27 mouse cellular contexts compared by ENCODE assay signal in the genomic region with DNA sequence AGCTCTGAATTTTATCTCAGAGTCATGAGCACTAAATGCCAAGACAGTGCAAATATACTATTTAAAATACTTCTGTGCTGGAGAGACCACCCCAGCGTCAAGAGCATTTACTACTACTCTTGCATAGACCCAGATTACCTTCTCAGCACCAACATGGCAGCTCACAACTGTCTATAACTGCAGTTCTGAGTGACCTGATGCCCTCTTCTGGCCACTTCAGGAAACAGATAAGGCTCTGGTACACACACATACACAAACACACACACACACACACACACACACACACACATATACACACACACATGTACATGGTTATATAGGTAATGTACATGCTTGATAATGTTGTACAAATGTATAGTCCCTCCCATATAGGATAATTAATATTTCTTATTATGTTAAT.
A peak's percentile ranks its signal among the peaks of the same experiment; 100 is the strongest.
DNase-seq lines count a peak whose midpoint lies in the region; ATAC-seq and TF ChIP-seq lines count a peak whose summit lies in the region.
"Had no signal": no experiment of that assay in that cellular context is flagged by ENCODE, and none has a peak within 500 bp of the region (broad histone marks: within the 10 kb centered on the region; RNA-seq: fewer than 3 reads in every experiment).

No protein-coding gene starts in this region.

- H3K9ac ChIP-seq in midbrain, embryonic 11.5 days (ENCODE audit: low read length), result no peak overlapping the region
- no peak overlapping the region for H3K9ac ChIP-seq in midbrain, embryonic 15.5 days
- H3K9ac ChIP-seq: embryonic facial prominence, embryonic 12.5 days; embryonic facial prominence, embryonic 15.5 days; forebrain, postnatal 0 days; heart, embryonic 12.5 days; heart, embryonic 15.5 days; hindbrain, embryonic 13.5 days had no signal

- ATAC-seq in midbrain, embryonic 11.5 days (ENCODE audit: low FRiP score), result peak; percentile 34
- ATAC-seq in midbrain, embryonic 15.5 days (replicated peaks), result no peak
- ATAC-seq: forebrain, embryonic 14.5 days; forebrain, postnatal 0 days; hindbrain, embryonic 16.5 days had no signal

- 83% methylated on average over 1 of the region's 1 CpGs for WGBS in midbrain, embryonic 11.5 days
- WGBS in midbrain, embryonic 15.5 days, result 92% methylated on average over 1 of the region's 1 CpGs

- H3K27me3 ChIP-seq in midbrain, embryonic 11.5 days (ENCODE audit: control insufficient read depth, insufficient read depth, low read length), result no peaks in the 10 kb centered on the region
- no peaks in the 10 kb centered on the region for H3K27me3 ChIP-seq in midbrain, embryonic 15.5 days (replicated peaks)
- no peaks in the 10 kb centered on the region for H3K27me3 ChIP-seq in myocyte (ENCODE audit: control insufficient read depth, insufficient read depth, insufficient read length)
- H3K27me3 ChIP-seq: embryonic facial prominence, embryonic 12.5 days; embryonic facial prominence, embryonic 15.5 days; heart, embryonic 12.5 days; heart, embryonic 15.5 days; hindbrain, embryonic 13.5 days had no signal

- no peak for TF ChIP-seq POLR2A in myocyte (IDR thresholded peaks at IDR 0.05; ENCODE audit: insufficient read length, low read depth)

- no peak overlapping the region for H3ac ChIP-seq in myocyte (ENCODE audit: control insufficient read depth, insufficient read length)

- H3K27ac ChIP-seq in midbrain, embryonic 11.5 days (ENCODE audit: low read depth, low read length), result no peak overlapping the region
- no peak overlapping the region for H3K27ac ChIP-seq in midbrain, embryonic 15.5 days
- H3K27ac ChIP-seq: embryonic facial prominence, embryonic 12.5 days; embryonic facial prominence, embryonic 15.5 days; heart, embryonic 15.5 days; hindbrain, embryonic 10.5 days; hindbrain, embryonic 13.5 days had no signal

- H3K79me2 ChIP-seq in myocyte (ENCODE audit: control insufficient read depth, insufficient read depth), result peaks cover 19% of the 10 kb centered on the region

- H3K4me3 ChIP-seq in midbrain, embryonic 11.5 days (ENCODE audit: low read depth, low read length), result no peak overlapping the region
- no peak overlapping the region for H3K4me3 ChIP-seq in midbrain, embryonic 15.5 days
- H3K4me3 ChIP-seq in myocyte, result peak overlapping the region; percentile 34
- H3K4me3 ChIP-seq: embryonic facial prominence, embryonic 12.5 days; embryonic facial prominence, embryonic 15.5 days; heart, embryonic 12.5 days; heart, embryonic 15.5 days; hindbrain, embryonic 10.5 days; hindbrain, embryonic 13.5 days had no signal

- no peak overlapping the region for H3K4me2 ChIP-seq in midbrain, embryonic 11.5 days
- no peak overlapping the region for H3K4me2 ChIP-seq in midbrain, embryonic 15.5 days
- H3K4me2 ChIP-seq in myocyte (ENCODE audit: low read depth), result peak overlapping the region; percentile 91
- H3K4me2 ChIP-seq: embryonic facial prominence, embryonic 12.5 days; heart, embryonic 12.5 days; heart, embryonic 15.5 days; hindbrain, embryonic 13.5 days had no signal

- DNase-seq in midbrain, embryonic 11.5 days (ENCODE audit: low spot score, missing footprints), result no peak
- DNase-seq in 3134 (ENCODE audit: extremely low read depth, insufficient read length, low spot score) (peak; percentile 23), ES-CJ7 (ENCODE audit: low read depth, low spot score) (peak; percentile 9)
- no peak for DNase-seq in gastrocnemius, adult 8-10 months (ENCODE audit: low spot score in 2 of 2)
- no peak for DNase-seq in cerebellum, postnatal 14 days
- DNase-seq: adrenal gland, adult 8-10 months; adrenal gland, postnatal 36 days; cerebellum, adult 18-20 months; cerebellum, adult 9-10 months; cerebellum, postnatal 25 days; forebrain, postnatal 0 days; gastrocnemius, adult 2 months; gastrocnemius, postnatal 25 days; heart, adult 18-20 months; heart, postnatal 10 days; heart, postnatal 36 days had no signal

- no peaks in the 10 kb centered on the region for H3K36me3 ChIP-seq in midbrain, embryonic 11.5 days (ENCODE audit: control insufficient read depth, insufficient read depth, low read length)
- H3K36me3 ChIP-seq in midbrain, embryonic 15.5 days (replicated peaks), result no peaks in the 10 kb centered on the region
- no peaks in the 10 kb centered on the region for H3K36me3 ChIP-seq in myocyte (ENCODE audit: control insufficient read depth, insufficient read depth)
- H3K36me3 ChIP-seq: embryonic facial prominence, embryonic 12.5 days; embryonic facial prominence, embryonic 15.5 days; G1E; heart, embryonic 12.5 days; heart, embryonic 15.5 days; hindbrain, embryonic 10.5 days; hindbrain, embryonic 13.5 days had no signal

- 0 out of 2 replicates have a peak, but pooled peaks cover 2% of the 10 kb centered on the region for H3K4me1 ChIP-seq in midbrain, embryonic 11.5 days (ENCODE audit: control insufficient read depth, insufficient read depth, low read length)
- 0 out of 2 replicates have a peak, but pooled peaks cover 5% of the 10 kb centered on the region for H3K4me1 ChIP-seq in midbrain, embryonic 15.5 days
- H3K4me1 ChIP-seq: heart, embryonic 12.5 days had no signal

- H3K9me3 ChIP-seq in midbrain, embryonic 11.5 days (ENCODE audit: control insufficient read depth, low read length), result no peaks in the 10 kb centered on the region
- no peaks in the 10 kb centered on the region for H3K9me3 ChIP-seq in midbrain, embryonic 15.5 days
- H3K9me3 ChIP-seq: embryonic facial prominence, embryonic 12.5 days; embryonic facial prominence, embryonic 15.5 days; heart, embryonic 12.5 days; heart, embryonic 15.5 days; hindbrain, embryonic 10.5 days; hindbrain, embryonic 13.5 days had no signal

TF ChIP-seq in myocyte, 11 proteins besides CTCF, POLR2A, EP300 and RAD21:
- TF ChIP-seq POLR2AphosphoS2 (IDR thresholded peaks at IDR 0.05; ENCODE audit: insufficient read length, low read depth), result no peak
- TF ChIP-seq REST (IDR thresholded peaks at IDR 0.05; ENCODE audit: insufficient read depth, insufficient read length), result no peak
- no peak for TF ChIP-seq MYOD1 (IDR thresholded peaks at IDR 0.05; ENCODE audit: control insufficient read depth in 1 of 3, insufficient read length in 2 of 3, low read depth in 2 of 3)
- no peak for TF ChIP-seq SRF (IDR thresholded peaks at IDR 0.05; ENCODE audit: control insufficient read depth, insufficient read length, low read depth)
- no peak for TF ChIP-seq MYOG (IDR thresholded peaks at IDR 0.05; ENCODE audit: control insufficient read depth in 1 of 3, insufficient read depth in 1 of 3, insufficient read length in 2 of 3, low read depth in 2 of 3)
- no peak for TF ChIP-seq TCF12 (IDR thresholded peaks at IDR 0.05; ENCODE audit: insufficient read depth, poor library complexity, severe bottlenecking)

Comparison
In these comparisons a context has a peak if more than half of its experiments do, and no peak if none do; other contexts are left out.
1. DNase-seq: peak in 3134 (single experiment) and ES-CJ7 (single experiment); none in midbrain, embryonic 11.5 days (single experiment), gastrocnemius, adult 8-10 months (0 of 2) and cerebellum, postnatal 14 days (0 of 2).